Mouse (Mus musculus) embryo, embryonic 10.5 days (tissue): ENCODE results near the gene Trak1.

Source experiments
- DNase-seq: peaks from one replicate; pipeline ENCODE4 v3.0.0-alpha.2; 2015; ENCODE audit warnings: low spot score

The Trak1 gene

DNA sequence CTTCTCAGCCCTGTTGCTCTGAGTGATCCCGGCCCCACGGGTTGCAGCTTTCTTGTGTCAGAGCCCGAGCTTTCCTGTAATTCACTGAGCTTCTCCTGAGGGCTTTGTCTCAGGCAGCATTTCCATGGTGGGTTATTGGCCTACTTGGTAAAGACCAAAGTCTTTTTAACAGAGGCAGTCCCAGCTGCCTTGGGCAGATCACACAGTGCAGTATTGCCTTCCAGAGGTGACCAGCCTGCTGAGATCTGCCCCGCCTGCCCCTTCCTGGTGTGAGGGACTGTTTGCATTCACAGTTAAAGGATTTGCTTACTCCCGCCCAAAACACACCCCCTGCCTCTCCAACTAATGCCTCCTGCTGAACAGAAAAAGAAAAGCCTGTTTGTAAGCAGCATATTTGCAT, 51.2 kb downstream of the Trak1 start:
- peak; percentile 58 for DNase-seq

DNA sequence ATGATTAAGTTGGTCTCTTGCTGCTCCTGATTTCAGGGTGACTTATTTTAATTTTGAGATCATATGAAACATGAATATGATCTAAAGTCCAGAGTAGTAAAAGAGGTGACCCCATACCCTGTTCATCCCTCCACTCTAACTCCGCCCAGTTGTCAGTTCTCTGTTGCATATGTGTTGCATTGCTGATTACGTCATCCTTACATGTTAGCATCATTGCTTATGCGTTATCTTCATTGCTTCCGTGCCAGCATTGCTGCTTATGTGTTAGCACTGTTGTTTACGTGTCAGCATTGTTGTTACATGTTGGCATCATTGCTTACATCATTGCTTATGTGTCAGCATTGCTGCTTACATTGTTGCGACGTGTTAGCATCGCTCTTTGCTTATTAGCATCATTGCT, 51.8 kb downstream of the Trak1 start:
- DNase-seq, result no peak

DNA sequence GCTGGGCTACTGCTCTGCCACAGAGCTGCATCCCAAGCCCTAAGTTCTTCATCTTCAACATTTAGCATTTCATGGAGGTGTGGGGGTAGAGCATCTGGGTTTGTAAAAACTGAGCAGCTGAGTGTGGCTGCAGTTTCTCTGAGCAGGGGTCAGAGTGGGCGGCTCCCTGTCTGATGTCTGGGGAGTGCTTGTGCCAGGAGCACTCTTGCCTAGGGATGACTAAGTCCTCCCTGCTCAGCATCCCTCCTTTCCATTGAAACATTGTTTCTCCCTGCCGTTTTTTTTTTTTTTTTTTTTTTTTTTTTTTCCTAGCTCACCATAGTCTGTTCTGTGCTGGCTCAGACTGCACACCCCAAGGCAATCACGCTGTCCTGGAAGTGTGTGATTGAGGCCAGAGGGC, 53.3 kb downstream of the Trak1 start:
- DNase-seq, result no peak

DNA sequence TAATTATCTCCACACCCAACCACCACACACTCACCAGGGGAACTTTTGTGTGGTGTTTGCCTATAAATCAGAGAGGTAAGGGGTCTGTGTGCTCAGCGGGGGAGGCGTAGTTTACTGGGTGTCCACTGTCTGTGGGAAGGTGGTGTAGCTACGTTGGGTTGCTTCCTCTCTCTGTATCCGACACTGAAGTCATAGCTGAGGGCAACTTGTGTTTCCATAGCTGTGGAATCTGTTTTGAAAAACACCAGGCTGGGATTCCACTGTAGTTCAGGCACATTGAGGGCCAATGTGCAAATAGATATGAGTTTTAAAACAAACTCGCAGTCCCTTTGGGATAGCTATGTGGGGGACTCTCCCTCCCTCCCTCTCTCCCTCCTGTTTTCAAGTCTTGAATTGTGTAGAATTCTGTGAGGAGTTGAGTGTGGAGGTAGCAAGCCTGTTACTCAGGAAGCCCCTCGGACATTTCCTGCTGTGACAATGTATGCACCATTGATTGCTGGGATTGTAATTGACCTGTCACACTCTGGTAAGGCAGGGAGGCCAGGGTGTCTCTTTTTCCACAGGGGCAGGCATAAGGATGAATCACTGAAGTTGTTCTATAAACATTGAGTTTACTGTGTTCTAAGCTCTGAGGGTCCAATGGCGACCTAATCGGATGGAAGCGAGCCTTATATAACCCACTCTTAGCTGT, 54.2 kb downstream of the Trak1 start:
- peak; percentile 40 for DNase-seq

DNA sequence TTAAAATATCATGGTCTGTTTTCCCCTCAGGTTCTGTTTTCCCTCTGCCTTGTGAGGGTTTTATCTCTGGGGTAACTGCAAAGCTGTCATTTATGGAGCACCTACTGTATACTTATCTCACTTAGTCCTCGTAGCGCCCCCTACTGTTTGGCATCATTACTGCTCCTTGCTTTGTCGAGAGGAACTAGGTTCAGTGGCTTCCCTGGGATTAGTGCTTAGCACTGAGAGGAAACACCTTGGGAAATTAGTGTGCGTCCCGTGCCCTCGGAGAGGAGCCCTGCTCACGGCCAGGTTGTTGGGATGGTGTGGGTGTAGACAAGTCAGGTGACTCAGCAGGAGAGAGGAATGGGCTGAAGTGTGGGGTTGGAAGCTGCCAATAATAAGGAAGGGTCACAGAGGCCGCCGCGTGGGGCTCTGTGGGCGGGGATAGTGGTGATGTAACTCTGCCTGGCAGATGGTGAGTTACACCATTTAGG, 54.9 kb downstream of the Trak1 start:
- peak; percentile 78 for DNase-seq

DNA sequence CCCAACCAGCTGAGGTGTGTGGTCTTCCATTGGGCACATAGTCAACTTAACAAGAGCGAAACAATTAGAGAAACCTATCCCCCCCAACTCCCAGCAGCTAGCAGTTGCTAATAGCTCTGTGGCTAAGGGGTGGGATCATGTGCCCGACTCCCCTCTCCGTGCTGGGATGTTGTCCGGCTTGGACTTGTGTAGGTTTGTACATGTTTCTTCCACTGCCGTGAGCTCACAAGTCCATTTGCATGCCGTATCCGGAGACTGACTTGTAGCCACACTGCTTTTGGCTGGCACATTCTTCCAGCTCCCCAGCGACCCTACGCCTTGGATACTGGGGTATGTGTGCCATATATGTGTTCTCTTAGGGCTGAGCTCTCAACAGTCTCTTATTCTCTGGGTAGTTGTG, 55.4 kb downstream of the Trak1 start:
- no peak for DNase-seq

DNA sequence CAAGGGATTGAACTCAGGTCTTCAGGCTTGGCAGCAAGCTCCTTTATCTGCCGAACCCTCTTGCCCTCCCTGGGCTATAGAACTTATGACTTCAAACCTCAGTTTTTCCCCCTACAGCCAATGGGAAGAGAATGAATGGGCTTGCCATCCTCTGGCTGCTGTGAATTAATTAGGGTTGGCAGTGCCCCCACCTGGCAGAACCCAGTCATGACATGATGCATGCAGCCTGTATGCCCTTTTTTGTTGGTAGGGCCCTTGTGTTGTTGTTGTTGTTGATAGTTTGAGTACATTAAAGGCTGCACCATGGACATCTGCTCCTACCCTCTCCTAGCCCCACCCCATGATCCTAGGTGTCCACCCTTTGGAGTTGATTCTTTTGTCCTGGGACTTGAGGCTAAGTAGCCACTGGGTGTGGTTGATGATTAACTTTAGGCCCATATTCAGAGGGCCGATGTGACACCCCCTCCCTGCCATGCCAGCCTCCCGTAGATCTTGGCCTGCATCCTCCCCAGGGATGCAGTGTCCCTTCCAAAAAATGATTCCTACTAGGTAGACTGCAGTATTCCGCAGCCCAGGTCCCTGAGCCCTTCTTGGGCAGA, 57.6 kb downstream of the Trak1 start:
- peak; percentile 57 for DNase-seq

DNA sequence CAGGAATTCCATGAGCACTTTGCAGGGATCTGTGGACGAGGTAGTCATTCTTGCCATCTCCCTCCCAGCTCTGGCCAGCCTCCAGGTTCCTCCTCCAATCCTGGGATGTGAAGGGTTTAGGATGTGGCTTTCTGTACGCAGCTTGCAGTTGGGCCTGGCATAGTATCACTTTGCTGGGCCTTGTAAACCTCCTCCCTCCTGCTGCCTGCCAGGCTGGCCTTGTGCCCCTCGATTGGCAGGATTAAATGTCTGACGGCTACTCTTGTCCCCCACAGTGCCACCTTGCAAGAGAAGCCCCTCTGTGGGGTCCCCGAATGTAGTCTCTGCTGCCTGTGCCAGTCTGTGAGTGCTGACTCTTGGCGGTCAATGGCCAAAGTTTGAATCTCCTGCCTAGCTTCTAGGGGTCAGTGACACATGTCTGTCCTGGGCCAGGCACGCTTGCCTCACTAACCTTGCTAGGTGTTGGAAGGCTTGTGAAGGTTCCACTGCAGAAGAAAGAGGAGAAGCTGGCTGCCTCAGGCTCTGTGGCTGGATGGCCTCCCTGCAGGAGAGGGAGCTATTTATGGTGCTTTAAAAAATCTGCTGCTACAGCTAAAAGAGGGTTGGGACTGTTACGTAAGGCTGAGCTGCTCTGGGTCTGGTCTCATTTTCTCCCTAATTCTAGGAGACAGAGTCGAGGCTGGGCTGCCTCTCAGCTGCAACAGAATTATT, 58.3 kb downstream of the Trak1 start:
- no peak for DNase-seq

DNA sequence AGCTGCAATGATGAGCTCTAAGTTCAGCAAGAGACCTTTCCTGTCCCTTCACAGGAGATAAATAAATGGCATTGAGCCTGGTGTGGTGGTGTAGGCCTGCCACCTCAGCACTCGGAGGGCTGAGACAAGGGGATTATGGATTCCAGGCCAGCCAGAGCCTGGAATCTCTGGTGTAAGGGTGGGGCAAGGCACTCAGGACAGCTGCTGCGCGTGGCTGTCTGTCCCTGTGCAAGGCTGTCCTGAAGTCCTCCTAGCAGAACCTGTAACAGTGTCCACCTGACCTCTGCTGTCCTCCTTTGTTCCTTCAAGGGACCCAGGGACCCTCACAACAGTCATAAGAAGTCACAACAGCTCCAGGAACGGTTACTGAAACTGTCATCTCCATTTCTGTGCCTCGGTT, 59.8 kb downstream of the Trak1 start:
- no peak for DNase-seq

DNA sequence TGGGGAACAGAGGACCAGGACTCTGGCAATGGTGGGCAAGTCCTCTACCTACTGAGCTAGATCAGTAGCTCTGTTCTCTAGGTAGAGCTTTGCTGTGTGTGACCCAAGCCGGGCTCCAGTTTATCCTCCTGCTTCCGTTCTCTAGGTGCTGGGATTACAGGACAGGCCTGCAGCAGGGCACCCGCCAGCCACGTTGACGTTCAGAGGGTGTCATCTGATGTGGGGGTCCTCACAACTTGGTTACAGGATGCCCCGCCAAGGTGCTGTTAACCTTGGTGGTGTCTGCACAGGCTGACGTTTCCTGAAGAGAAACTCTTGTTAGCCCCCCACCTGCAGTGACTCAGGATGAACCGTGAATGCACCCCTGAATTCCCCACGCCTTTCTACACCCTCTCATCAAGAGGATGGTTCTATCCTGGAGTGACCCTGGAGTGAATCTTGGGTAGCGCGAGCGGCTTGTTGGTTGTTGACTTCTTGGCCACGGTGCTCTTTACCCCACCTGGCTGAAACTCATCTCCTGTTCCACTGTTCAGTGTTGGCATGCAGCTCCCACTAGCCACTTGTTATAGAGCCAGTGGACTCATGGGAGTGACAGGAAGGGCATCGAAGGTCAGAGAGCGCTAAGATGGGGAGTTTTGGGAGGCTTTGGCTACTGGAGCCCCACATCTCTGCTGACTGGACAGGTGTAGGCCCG, 60.4 kb downstream of the Trak1 start:
- no peak for DNase-seq

DNA sequence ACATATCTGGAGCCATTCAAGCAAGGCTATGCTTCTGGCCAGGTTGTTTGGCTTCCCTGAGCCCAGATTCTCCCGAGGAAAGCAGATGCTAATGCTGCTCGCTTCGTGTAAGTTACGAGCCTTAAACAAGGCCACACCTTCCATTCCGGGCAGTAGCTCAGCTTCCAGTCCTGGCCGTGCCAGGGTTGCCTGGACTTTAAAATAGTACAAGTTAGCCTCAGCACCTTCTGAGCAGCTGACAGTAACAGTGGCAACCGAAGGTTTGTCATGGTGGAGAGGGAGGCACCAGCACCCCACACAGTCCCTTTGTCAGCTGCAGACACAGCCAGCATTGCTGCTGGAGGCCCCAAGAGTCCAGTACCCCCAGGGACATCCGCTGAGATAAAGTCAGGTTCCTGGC, 61.1 kb downstream of the Trak1 start:
- no peak for DNase-seq

DNA sequence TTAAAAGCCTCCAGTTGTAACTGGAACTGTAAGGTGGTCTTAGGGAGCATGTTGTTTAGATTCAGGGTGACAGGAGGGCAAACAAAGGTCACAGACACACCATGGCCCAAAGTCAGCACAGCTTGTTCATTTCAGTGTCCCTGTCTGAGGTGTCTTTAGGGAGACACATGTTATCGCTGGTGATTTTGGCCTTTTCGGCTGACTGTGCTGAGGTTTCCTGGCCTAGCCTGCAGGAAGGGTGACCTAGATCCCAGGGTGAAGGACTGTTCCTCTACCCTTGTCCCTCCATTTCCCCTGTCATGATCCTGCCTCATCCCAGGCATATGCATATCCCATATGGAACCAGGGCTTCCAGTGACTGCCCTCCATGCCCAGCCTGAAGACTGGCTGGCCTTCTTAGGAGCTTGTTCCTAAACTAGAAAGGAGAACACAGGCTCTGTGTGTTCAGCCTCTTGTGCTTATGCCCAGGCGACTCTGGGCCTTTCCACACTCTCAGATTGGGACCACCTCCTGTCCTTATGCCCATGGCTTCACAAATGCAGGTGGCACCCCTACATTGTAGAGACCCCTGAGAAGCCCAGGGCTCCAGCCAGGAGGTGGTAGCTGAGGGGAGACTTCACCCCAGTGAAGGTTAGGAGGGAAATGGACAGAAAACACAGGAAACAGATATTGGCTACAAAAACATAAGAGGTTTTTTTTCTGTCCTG, 62.1 kb downstream of the Trak1 start:
- no peak for DNase-seq

DNA sequence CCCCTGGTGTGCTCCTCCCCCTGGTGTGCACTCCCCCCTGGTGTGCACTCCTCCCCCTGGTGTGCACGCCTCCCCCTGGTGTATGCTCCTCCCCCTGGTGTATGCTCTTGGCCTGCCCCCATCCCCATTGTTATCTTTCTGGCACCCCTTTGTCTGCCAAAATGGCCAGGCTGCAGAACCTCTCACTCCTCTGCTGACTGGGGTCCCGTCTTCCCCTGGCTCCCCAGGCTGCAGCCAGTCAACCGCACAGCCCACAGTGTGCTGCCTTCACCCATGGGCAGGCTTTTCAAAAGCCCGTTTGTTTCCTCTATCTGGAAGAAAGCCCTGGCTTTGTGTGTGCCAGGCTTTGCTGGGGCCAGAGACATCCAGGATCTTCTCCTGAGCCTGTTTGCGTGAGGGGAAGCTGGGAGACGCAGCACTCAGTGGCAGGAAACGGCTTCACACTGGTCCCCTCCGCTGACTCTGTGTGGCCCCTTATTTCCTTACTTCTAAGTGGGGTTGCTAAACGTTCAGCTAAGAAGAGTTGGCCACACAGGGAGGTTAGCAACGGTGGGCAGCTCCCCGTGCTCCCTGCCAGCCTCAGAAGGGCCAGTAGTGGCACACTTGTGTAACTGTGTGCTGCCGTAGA, 63.1 kb downstream of the Trak1 start:
- peak; percentile 43 for DNase-seq

DNA sequence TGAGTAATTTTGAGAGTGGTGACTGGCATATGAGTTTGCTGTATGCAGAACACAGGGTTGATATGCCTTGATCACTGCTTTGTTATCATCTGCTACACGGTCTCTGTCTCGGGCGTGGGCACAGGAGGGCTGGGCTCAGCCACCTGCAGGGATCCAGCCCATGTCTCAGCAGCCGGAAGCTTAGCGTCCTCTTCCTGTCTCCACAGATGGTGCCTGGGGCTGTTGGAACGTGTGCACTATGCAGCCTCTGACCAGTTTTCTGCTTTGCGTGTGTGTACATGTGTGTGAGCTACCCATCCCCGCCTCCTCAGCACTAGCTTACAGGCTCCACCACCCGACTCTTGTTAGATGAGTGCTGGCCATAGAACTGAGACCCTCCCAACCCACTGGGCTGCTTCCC, 63.7 kb downstream of the Trak1 start:
- DNase-seq, result no peak

DNA sequence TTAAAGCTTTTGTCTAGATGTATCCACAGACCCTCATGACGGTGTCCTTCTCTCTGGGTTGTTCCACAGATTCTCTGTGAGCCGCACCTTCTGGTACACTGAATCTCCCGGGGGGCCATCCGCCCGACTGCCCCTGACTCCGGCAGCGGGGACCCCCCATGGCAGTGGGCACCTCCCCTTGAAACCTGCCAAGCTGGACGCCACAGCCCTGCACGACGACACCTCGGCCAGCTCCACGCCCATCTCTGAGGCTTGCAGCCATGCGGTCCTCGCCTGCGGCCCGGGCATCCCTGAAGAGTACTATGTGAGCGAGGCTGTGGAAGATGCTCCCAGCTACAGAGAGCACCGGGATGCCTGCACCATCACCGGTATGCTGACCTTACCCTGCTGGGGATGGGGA, 66.6 kb downstream of the Trak1 start:
- no peak for DNase-seq

DNA sequence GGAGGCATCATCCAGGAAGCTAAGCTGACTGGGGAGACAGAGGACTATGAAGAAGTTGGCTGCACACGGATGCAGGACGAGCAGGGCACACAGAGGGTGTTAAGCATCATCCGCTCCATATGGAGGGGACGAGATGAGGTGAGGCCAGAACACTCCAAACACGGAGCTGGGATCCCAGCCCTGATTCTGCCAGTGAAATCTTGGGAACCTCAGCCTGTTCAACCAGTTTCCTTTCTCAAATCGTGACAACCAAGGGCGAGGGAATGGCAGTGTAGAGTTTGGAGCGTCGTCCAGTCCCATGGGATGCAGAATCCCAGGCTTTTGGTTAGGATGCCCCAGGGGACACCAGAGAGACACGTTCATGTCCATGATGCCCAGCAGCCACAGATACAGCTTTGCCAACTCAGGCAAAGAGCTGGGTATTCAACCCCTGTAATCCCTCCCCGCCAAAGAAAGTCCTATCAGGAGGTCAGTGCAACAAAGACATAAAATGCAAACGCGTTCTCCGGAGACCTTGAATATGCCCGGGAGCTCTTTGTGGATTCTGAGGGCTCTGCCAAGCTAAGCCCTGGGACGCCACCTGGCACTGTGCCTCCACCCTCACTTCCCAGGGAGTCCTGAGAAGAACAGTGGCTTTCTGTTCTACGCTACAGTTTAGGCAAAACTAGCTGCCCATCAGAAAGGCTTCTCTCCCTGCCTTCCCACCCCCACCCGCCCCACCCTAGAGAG, 69.0 kb downstream of the Trak1 start:
- DNase-seq, result no peak

DNA sequence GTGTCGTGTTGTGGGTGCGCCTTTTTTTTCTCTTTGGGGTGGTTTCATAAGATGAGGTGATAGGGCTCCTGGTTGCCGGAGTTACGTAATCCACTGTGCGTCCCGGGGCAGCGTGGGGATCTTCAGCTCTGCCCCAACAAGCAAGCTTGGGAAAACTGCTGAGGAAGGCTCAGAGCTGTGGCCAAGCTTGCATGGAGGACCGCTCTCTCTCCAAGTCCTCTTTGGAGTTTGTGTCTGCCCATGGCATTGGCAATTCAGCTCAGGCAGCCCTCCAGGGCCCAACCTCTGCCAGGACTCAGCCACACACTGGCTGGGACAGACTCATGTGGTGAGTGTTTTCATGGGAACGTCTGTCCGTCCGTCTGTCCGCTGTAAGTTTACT, 69.6 kb downstream of the Trak1 start:
- no peak for DNase-seq

DNA sequence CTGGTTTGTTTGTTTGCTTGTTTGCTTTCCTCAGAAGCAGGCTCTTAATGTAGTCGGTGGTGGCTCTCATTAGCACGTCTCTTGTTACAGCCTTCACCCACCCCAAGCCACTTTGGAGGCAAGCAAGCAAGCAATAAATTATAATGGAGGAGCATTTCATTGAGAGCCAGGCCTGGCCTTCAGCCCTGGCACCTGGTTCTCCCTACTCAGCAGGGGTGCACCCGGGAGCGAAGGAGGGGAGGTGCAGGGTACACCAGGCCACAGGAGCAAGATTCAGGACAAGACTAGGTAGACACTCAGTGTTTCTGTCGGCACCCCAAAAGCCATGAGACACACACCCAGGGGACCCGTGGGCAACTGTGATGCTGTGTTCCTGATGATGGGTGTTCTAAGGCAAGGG, 72.3 kb downstream of the Trak1 start:
- no peak for DNase-seq

DNA sequence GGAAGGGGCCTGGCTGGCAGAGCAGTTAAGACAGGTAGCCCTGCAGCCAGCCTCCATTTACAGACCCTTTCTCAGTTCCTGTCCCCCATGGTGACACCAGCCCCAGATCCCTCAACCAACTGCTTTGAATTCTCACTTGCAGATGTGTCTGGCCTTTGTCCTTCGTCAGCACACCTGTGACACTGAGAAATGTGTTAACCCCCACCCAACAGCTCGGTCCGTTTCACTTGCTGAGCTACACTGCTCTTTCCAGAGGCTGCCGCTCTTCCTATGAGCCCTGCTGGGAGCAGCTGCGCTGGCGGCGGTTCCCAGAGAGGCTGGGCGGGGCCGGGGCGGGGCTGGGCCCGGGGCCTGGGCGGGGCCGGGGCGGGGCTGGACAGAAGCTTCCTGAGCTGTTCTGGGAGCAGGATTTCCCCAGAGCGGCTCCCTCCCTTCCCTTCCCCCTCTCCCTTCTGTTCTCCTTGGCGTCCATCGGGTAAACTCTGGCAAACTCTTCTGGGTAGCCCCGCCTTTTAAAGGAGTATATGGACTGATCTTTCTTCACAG, 74.1 kb downstream of the Trak1 start:
- peak; percentile 93 for DNase-seq

DNA sequence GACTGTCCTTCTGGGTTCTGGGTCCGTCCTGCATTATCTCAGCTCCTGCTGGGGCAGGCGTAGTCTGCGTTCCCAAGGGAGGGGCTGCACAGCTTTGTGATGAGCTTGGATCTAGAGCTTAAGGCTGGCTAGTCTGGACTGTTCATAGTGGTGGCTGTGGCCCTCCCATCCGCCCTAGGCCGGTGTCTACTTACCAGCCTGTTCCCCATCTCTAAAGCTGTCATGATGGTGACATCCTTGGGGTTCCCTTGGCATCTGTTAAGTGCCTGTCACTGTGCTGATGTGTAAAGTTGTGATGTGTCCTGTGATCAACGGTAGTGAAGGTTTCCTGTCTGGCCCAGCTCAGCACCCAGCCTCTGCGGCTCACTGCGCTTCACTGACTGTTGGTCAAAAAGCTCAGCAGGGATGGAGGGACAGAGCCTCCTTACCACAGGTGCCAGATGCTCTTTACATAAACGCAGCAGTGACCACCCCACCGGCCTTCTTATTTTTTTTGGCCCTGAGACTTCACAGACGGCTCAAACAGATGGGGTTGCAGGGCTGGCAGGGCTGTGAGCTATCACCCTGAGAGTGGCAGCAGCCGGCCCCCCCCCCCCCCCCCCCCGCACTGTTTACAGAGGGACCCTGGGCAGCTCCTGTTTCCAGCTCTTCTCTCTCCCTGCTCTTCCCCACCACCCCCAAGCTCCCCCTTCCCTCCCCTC, 74.8 kb downstream of the Trak1 start:
- DNase-seq, result peak; percentile 44
